Mouse (Mus musculus) cerebellum, postnatal 10 days (tissue): Measurements from ENCODE around the gene Dclre1c.
A peak's percentile ranks its signal among the peaks of the same experiment; 100 is the strongest.
"Not testable (repeated sequence)": the region's sequence is repeated elsewhere in the genome, so short reads cannot be mapped to it uniquely, and the experiment has no call there.

Experiments used
- DNase-seq, 2 experiments: peaks; one replicate each; pipeline ENCODE4 v3.0.0; 2021; ENCODE audit warnings: mixed read lengths in 2 of 2

The Dclre1c gene

GRCm38 (mm10) chr2:3423841-3424578, at the start of gene Dclre1c:
Dclre1c (plus strand) TSS chr2:3424131.
- DNase-seq, result peak; percentile 91 to 94

GRCm38 (mm10) chr2:3387105-3387860, 36.6 kb upstream of the Dclre1c start:
- no peak for DNase-seq

GRCm38 (mm10) chr2:3391945-3392344, 32.0 kb upstream of the Dclre1c start:
- no peak for DNase-seq

GRCm38 (mm10) chr2:3397110-3397509, 26.8 kb upstream of the Dclre1c start, which contains the start of gene Olah:
Olah (minus strand) TSS chr2:3397210.
- not testable (repeated sequence) for DNase-seq

GRCm38 (mm10) chr2:3405981-3406380, 17.9 kb upstream of the Dclre1c start:
- DNase-seq, result no peak

GRCm38 (mm10) chr2:3407756-3408155, 16.2 kb upstream of the Dclre1c start:
- no peak for DNase-seq

- DNase-seq, result peak; percentile 82 to 85
Measured at GRCm38 (mm10) chr2:3414241-3414640, 9.7 kb upstream of the Dclre1c start.

GRCm38 (mm10) chr2:3415676-3416075, 8.3 kb upstream of the Dclre1c start:
- DNase-seq, result no peak

- peak; percentile 98 for DNase-seq
Measured at GRCm38 (mm10) chr2:3418883-3419431, 5.0 kb upstream of the Dclre1c start.

GRCm38 (mm10) chr2:3420157-3420556, 3.8 kb upstream of the Dclre1c start:
- DNase-seq, result peak in 1 of 2 experiments; percentile 13

- DNase-seq, result no peak
Measured at GRCm38 (mm10) chr2:3422548-3422947, 1.4 kb upstream of the Dclre1c start, which contains the start of gene Meig1. Meig1 (minus strand) TSS chr2:3422648.

GRCm38 (mm10) chr2:3424579-3424910, 614 bp downstream of the Dclre1c start:
- DNase-seq, result peak in 1 of 2 experiments; percentile 10

GRCm38 (mm10) chr2:3430956-3431355, 7.0 kb downstream of the Dclre1c start:
- DNase-seq, result no peak

GRCm38 (mm10) chr2:3435369-3436061, 11.6 kb downstream of the Dclre1c start:
- DNase-seq, result no peak

GRCm38 (mm10) chr2:3437956-3438355, 14.0 kb downstream of the Dclre1c start:
- no peak for DNase-seq

GRCm38 (mm10) chr2:3444206-3444605, 20.3 kb downstream of the Dclre1c start:
- DNase-seq, result peak; percentile 60 to 62

- no peak for DNase-seq
Measured at GRCm38 (mm10) chr2:3445984-3446383, 22.1 kb downstream of the Dclre1c start.

- DNase-seq, result no peak
Measured at GRCm38 (mm10) chr2:3449431-3449830, 25.5 kb downstream of the Dclre1c start.

GRCm38 (mm10) chr2:3453096-3453495, 29.2 kb downstream of the Dclre1c start:
- DNase-seq, result no peak

GRCm38 (mm10) chr2:3456590-3456989, 32.7 kb downstream of the Dclre1c start:
- peak; percentile 10 to 34 for DNase-seq

GRCm38 (mm10) chr2:3473891-3474290, 50.0 kb downstream of the Dclre1c start:
- no peak for DNase-seq

GRCm38 (mm10) chr2:3474361-3474805, 50.5 kb downstream of the Dclre1c start:
- DNase-seq, result peak; percentile 73 to 75

GRCm38 (mm10) chr2:3474861-3475283, 50.9 kb downstream of the Dclre1c start, which contains the start of gene Suv39h2:
Suv39h2 (minus strand) TSS chr2:3475031.
- DNase-seq, result peak; percentile 99
